Mouse (Mus musculus) small intestine, adult 2 months (tissue): ENCODE data around the gene Dmtf1. TPM values are rescaled to one million over a fixed set of nuclear protein-coding genes. Genes with fewer than 3 reads are reported as not detected.
A peak's percentile ranks its signal among the peaks of the same experiment; 100 is the strongest.

ENCODE experiments used
- H3K27ac ChIP-seq: fragments of 200-500 bp; 2 replicates; pipeline ENCODE4 v1.5.1; 2012; ENCODE audit warnings: low read depth, low read length, control low read depth, inconsistent platforms; ENCODE audit not compliant: insufficient read depth
- H3K27me3 ChIP-seq: fragments of 200-500 bp; 2 replicates; pipeline ENCODE4 v1.6.1; 2012; ENCODE audit warnings: mild to moderate bottlenecking, moderate library complexity, low read length, inconsistent platforms; ENCODE audit not compliant: control insufficient read depth, insufficient read depth
- H3K36me3 ChIP-seq: fragments of 200-500 bp; 2 replicates; pipeline ENCODE4 v1.6.1; 2012; ENCODE audit warnings: mild to moderate bottlenecking, low read length, control low read depth, inconsistent platforms; ENCODE audit not compliant: control insufficient read depth, insufficient read depth
- H3K4me1 ChIP-seq: fragments of 200-500 bp; 2 replicates; pipeline ENCODE4 v1.6.1; 2012; ENCODE audit warnings: low read length, inconsistent platforms, mixed read lengths; ENCODE audit not compliant: control insufficient read depth, insufficient read depth, insufficient read length
- H3K4me3 ChIP-seq: fragments of 200-500 bp; 2 replicates; pipeline ENCODE4 v1.5.1; 2012; ENCODE audit warnings: low read depth, mild to moderate bottlenecking, control low read depth, inconsistent platforms, low read length, moderate library complexity
- CTCF ChIP-seq: fragments of 200-500 bp; IDR thresholded peaks from 2 replicates; pipeline ENCODE4 v1.5.1; 2012; ENCODE audit warnings: low read depth, mild to moderate bottlenecking, control low read depth, inconsistent platforms, low read length, moderate library complexity, mixed read lengths; ENCODE audit not compliant: insufficient replicate concordance, insufficient read length; ENCODE audit errors: extremely low read depth
- POLR2A ChIP-seq: fragments of 200-500 bp; IDR thresholded peaks from 2 replicates; pipeline ENCODE4 v1.6.1; 2012; ENCODE audit warnings: low read depth, mild to moderate bottlenecking, control low read depth, inconsistent platforms, low read length, moderate library complexity
- WGBS: fragments of 180-500 bp; shearing (Covaris S2); methylation state at CpG from one replicate; pipeline ENCODE4 v1.1.7; 2018; 5-methylcytosine and 5-hydroxymethylcytosine counted together
- polyA plus RNA-seq: library from polyadenylated mRNA; depleted of rRNA; stranded (reverse); fragments of >200 nt; gene quantifications from 2 replicates; pipeline ENCODE4 v1.2.3, GENCODE M21; 2012; rRNA removed

Gene Dmtf1
- polyA plus RNA-seq, 1 experiment = 3.2 TPM

DNA sequence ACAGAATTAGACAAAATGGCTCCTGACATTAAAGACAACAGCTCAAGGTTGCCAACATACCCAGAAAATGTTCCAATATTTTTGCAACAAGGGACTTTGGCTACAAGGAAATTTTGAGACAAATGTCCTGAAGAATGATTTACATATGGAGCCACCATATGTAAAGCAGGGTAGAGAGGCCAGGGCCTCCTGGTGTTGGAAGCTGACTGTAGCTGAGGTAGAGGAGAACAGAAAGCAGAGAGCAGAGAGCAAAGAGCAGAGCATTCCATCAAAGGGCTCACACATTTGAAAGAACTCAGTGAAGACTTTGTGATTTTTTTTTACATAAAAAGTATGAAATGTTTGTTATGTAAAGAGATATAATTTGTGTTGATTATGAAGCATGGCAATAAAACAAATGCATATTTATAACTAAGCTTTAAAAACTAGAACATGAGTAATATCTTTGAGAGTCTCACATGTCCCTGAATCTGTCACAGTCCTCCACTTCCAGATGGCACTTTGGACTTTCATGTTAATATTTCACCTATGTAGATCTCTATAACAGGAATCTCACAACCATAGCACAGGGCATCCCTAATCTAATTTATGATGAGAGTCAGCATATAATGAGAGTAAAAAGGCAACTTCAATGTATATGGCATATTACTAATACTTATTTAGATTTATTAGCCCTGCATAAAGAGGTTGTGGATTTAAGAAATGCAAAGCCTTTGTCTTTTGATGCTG, 81.6 kb downstream of the Dmtf1 start:
- no peak overlapping the region for H3K4me3 ChIP-seq
- TF ChIP-seq CTCF (no peak), POLR2A (no peak)
- H3K27me3 ChIP-seq = no peaks in the 10 kb centered on the region
- H3K36me3 ChIP-seq = no peaks in the 10 kb centered on the region
- peaks cover 7% of the 10 kb centered on the region for H3K4me1 ChIP-seq
- peak overlapping the region; percentile 98 for H3K27ac ChIP-seq

GRCm38 (mm10) chr5:9073177-9073854, 88.3 kb downstream of the Dmtf1 start:
- peaks cover 9% of the 10 kb centered on the region; the same call in 1 of the 2 replicates for H3K4me1 ChIP-seq
- H3K4me3 ChIP-seq = no peak overlapping the region
- no peaks in the 10 kb centered on the region for H3K27me3 ChIP-seq
- H3K36me3 ChIP-seq = no peaks in the 10 kb centered on the region
- WGBS = 57% methylated on average over 5 of the region's 5 CpGs
- no peak overlapping the region for H3K27ac ChIP-seq
- TF ChIP-seq CTCF (no peak), POLR2A (no peak)

GRCm38 (mm10) chr5:9071360-9071759, 90.2 kb downstream of the Dmtf1 start:
- H3K4me3 ChIP-seq = no peak overlapping the region
- 82% methylated on average over 3 of the region's 3 CpGs for WGBS

GRCm38 (mm10) chr5:9069599-9070209, 91.9 kb downstream of the Dmtf1 start:
- Histone ChIP-seq H3K27ac (peak overlapping the region; percentile 61), H3K4me1 (peaks cover 7% of the 10 kb centered on the region; the same call in 1 of the 2 replicates), H3K27me3 (no peaks in the 10 kb centered on the region), H3K36me3 (no peaks in the 10 kb centered on the region), H3K4me3 (no peak overlapping the region)
- no peak for TF ChIP-seq POLR2A
- no peak for TF ChIP-seq CTCF
- WGBS = 24% methylated on average over 6 of the region's 6 CpGs

More at GRCm38 (mm10) chr5:9071360-9071759, 90.2 kb downstream of the Dmtf1 start:
- TF ChIP-seq POLR2A (no peak), CTCF (no peak)
- Histone ChIP-seq H3K27me3 (no peaks in the 10 kb centered on the region), H3K27ac (no peak overlapping the region), H3K4me1 (peaks cover 8% of the 10 kb centered on the region; the same call in 1 of the 2 replicates), H3K36me3 (no peaks in the 10 kb centered on the region)

- WGBS = 5% methylated on average over 2 of the region's 2 CpGs
- no peak overlapping the region for H3K4me3 ChIP-seq
- no peaks in the 10 kb centered on the region for H3K36me3 ChIP-seq
- no peak for TF ChIP-seq POLR2A
- peak; percentile 24; the same call in 1 of the 2 replicates for TF ChIP-seq CTCF
- H3K4me1 ChIP-seq = peaks cover 7% of the 10 kb centered on the region; the same call in 1 of the 2 replicates
- H3K27ac ChIP-seq = peak overlapping the region; percentile 32; the same call in 1 of the 2 replicates
- no peaks in the 10 kb centered on the region for H3K27me3 ChIP-seq
These were observed 92.7 kb downstream of the Dmtf1 start for GRCm38 (mm10) chr5:9068886-9069285.

Other genes with a start within 250 kb of the Dmtf1 start
- gene Crot, start 164.5 kb downstream of the Dmtf1 start, polyA plus RNA-seq = 7.0 and 10.1 TPM in 2 replicates
- gene Tmem243, start 61.1 kb downstream of the Dmtf1 start, polyA plus RNA-seq = 29.4 and 80.0 TPM in 2 replicates
- 0.16 and 0.25 TPM in 2 replicates for gene 9330182L06Rik, start 104.3 kb upstream of the Dmtf1 start, polyA plus RNA-seq